Mouse (Mus musculus): ENCODE results near the gene Mat2b. TPM values are rescaled to one million over a fixed set of nuclear protein-coding genes. Genes with fewer than 3 reads are reported as not detected.

Mat2b gene
- polyA plus RNA-seq, 1 experiment, result 30.4 TPM

DNA sequence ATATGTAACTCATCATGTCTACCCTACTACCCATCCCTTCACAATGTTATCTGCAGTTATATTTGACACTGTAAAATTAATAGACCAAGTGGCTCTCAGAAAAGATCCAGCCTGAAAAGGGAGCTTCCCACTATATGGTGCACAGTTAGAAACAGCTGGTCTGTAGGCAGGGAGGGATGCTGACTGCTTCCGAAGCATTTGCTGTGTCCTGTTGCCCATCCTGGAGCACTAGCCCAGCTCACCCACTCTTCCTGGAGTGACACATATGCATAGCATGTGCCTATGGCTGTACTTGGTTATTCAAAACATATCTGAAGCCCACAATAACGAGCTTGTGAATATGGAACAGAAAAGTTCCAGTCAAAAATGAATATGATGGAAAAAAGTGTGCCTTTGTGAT, 47.8 kb downstream of the Mat2b start:
- TF ChIP-seq CTCF (IDR thresholded peaks at IDR 0.05; ENCODE audit: control insufficient read depth, insufficient read depth, insufficient read length), result no peak
- TF ChIP-seq MYOD1 (IDR thresholded peaks at IDR 0.05; ENCODE audit: control insufficient read depth, insufficient read length, low read depth), result no peak
- TF ChIP-seq CEBPB (IDR thresholded peaks at IDR 0.05; ENCODE audit: low read depth), result no peak
- no peak for TF ChIP-seq USF1 (IDR thresholded peaks at IDR 0.05; ENCODE audit: low read depth)
- Histone ChIP-seq H3ac (ENCODE audit: control insufficient read depth, insufficient read length, low read depth) (no peak overlapping the region), H3K79me2 (ENCODE audit: control insufficient read depth, insufficient read depth) (no peaks in the 10 kb centered on the region), H3K79me3 (ENCODE audit: low read depth) (no peaks in the 10 kb centered on the region), H3K4me3 (ENCODE audit: insufficient read depth, poor library complexity, severe bottlenecking) (no peak overlapping the region), H3K36me3 (ENCODE audit: control insufficient read depth, insufficient read depth) (no peaks in the 10 kb centered on the region), H3K27me3 (ENCODE audit: control insufficient read depth, insufficient read depth, insufficient read length) (no peaks in the 10 kb centered on the region)

Other genes starting within 250 kb of the Mat2b start
- gene Hmmr, start 38.2 kb upstream of the Mat2b start, polyA plus RNA-seq (2012; fragmentation: generic; extraction: Trizol), result 14.4 TPM
- 64.2 TPM for gene Nudcd2, start 38.5 kb upstream of the Mat2b start, polyA plus RNA-seq (2012; fragmentation: generic; extraction: Trizol)
- 63.9 TPM for gene Ccng1, start 60.1 kb upstream of the Mat2b start, polyA plus RNA-seq (2012; fragmentation: generic; extraction: Trizol)

Measured in C2C12 (cell line).